Mouse (Mus musculus) stomach, embryonic 15.5 days (tissue): ENCODE data around the gene Nprl3. TPM values are rescaled to one million over a fixed set of nuclear protein-coding genes. Genes with fewer than 3 reads are reported as not detected.
"Not testable (repeated sequence)": the region's sequence is repeated elsewhere in the genome, so short reads cannot be mapped to it uniquely, and the experiment has no call there.

Source experiments
- ATAC-seq: fragments of 200-750 bp; cut with Nextera tagmentation; 2 replicates; pipeline ENCODE4 v1.8.0; 2017; ENCODE audit warnings: low read depth, moderate number of reproducible peaks, moderate TSS enrichment; ENCODE audit not compliant: insufficient read depth, low FRiP score
- H3K27ac ChIP-seq: fragments of 300-500 bp; sonication (generic); 2 replicates; pipeline ENCODE4 v1.5.1; 2015; ENCODE audit warnings: mild to moderate bottlenecking, inconsistent platforms
- H3K27me3 ChIP-seq: fragments of 300-500 bp; sonication (generic); replicated peaks from 2 replicates; pipeline ENCODE4 v1.6.1; 2015; ENCODE audit warnings: inconsistent platforms
- H3K36me3 ChIP-seq: fragments of 300-500 bp; sonication (generic); 2 replicates; pipeline ENCODE4 v1.6.1; 2015; ENCODE audit warnings: inconsistent platforms
- H3K4me1 ChIP-seq: fragments of 300-500 bp; sonication (generic); 2 replicates; pipeline ENCODE4 v1.6.1; 2015; ENCODE audit warnings: inconsistent platforms
- H3K4me2 ChIP-seq: fragments of 300-500 bp; sonication (generic); 2 replicates; pipeline ENCODE4 v1.6.1; 2015; ENCODE audit warnings: mild to moderate bottlenecking, inconsistent platforms
- H3K4me3 ChIP-seq: fragments of 300-500 bp; sonication (generic); replicated peaks from 2 replicates; pipeline ENCODE4 v1.5.1; 2015; ENCODE audit warnings: inconsistent platforms
- H3K9ac ChIP-seq: fragments of 300-500 bp; sonication (generic); 2 replicates; pipeline ENCODE4 v1.6.1; 2015; ENCODE audit warnings: inconsistent platforms
- H3K9me3 ChIP-seq: fragments of 300-500 bp; sonication (generic); 2 replicates; pipeline ENCODE4 v1.6.1; 2016; ENCODE audit warnings: inconsistent platforms
- WGBS: fragments of 180-500 bp; shearing (Covaris S2); methylation state at CpG from one replicate; pipeline ENCODE4 v1.1.7; 2015; 5-methylcytosine and 5-hydroxymethylcytosine counted together
- polyA plus RNA-seq: library from polyadenylated mRNA; unstranded; fragments of >200 nt; fragmentation: Nextera tagmentation; extraction: Ambion mirVana; gene quantifications from 2 replicates; pipeline ENCODE4 v1.2.1, GENCODE M21; 2015

Gene Nprl3
- polyA plus RNA-seq, 1 experiment from 2014 or later, result 35.6 TPM

- H3K27ac ChIP-seq, result peak overlapping the region; percentile 97
- peak overlapping the region; percentile 90 for H3K4me3 ChIP-seq
- no peaks in the 10 kb centered on the region for H3K9me3 ChIP-seq
- ATAC-seq, result no peak; the same call in 1 of the 2 replicates
- WGBS, result 32% methylated on average over 10 of the region's 10 CpGs
- peaks cover 2% of the 10 kb centered on the region; the same call in 1 of the 2 replicates for H3K36me3 ChIP-seq
- H3K4me1 ChIP-seq, result peaks cover 64% of the 10 kb centered on the region
- peak overlapping the region; percentile 94; the same call in 1 of the 2 replicates for H3K9ac ChIP-seq
- H3K27me3 ChIP-seq, result no peaks in the 10 kb centered on the region
- H3K4me2 ChIP-seq, result peak overlapping the region; percentile 78
Measured at GRCm38 (mm10) chr11:32220607-32221224, 46.8 kb downstream of the Nprl3 start.

DNA sequence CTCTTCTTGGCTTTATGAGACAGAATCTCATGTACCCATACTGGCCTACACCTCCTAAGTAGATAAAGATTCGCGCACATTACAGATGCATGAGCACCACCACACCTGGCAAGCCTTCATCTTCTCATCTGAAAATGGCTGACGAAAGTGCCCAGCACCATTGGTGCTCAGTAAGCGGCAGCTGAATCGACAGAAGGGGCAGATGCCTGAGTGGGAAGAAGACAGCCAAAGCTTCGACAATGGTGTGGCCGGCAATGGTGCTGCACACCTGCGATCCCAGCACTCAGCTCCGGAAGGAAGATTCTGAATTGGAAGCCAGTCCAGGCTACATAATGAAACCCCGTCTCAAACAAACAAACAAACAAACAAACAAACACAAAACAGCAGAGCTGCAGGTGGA, 48.2 kb downstream of the Nprl3 start:
- H3K27me3 ChIP-seq, result no peaks in the 10 kb centered on the region
- H3K27ac ChIP-seq, result no peak overlapping the region
- WGBS, result 84% methylated on average over 10 of the region's 10 CpGs
- 0 out of 2 replicates have a peak overlapping the region, but pooled peaks have one; percentile 78 for H3K4me2 ChIP-seq
- no peak for ATAC-seq
- no peaks in the 10 kb centered on the region for H3K9me3 ChIP-seq
- peaks cover 15% of the 10 kb centered on the region for H3K36me3 ChIP-seq
- H3K4me3 ChIP-seq, result no peak overlapping the region
- H3K9ac ChIP-seq, result no peak overlapping the region
- H3K4me1 ChIP-seq, result peaks cover 49% of the 10 kb centered on the region

GRCm38 (mm10) chr11:32218501-32219050, 48.9 kb downstream of the Nprl3 start:
- Histone ChIP-seq H3K4me2 (peak overlapping the region; percentile 10; the same call in 1 of the 2 replicates), H3K27me3 (no peaks in the 10 kb centered on the region), H3K9ac (no peak overlapping the region), H3K4me1 (peaks cover 46% of the 10 kb centered on the region), H3K4me3 (no peak overlapping the region), H3K9me3 (no peaks in the 10 kb centered on the region), H3K36me3 (peaks cover 23% of the 10 kb centered on the region), H3K27ac (0 out of 2 replicates have a peak overlapping the region, but pooled peaks have one; percentile 3)
- ATAC-seq, result no peak
- 61% methylated on average over 6 of the region's 6 CpGs for WGBS

GRCm38 (mm10) chr11:32216851-32217250, 50.7 kb downstream of the Nprl3 start:
- Histone ChIP-seq H3K4me2 (no peak overlapping the region), H3K9ac (no peak overlapping the region), H3K27me3 (no peaks in the 10 kb centered on the region), H3K9me3 (no peaks in the 10 kb centered on the region), H3K4me1 (peaks cover 33% of the 10 kb centered on the region), H3K27ac (no peak overlapping the region), H3K36me3 (peaks cover 37% of the 10 kb centered on the region), H3K4me3 (no peak overlapping the region)
- WGBS, result 29% methylated on average over 8 of the region's 8 CpGs
- ATAC-seq, result no peak

DNA sequence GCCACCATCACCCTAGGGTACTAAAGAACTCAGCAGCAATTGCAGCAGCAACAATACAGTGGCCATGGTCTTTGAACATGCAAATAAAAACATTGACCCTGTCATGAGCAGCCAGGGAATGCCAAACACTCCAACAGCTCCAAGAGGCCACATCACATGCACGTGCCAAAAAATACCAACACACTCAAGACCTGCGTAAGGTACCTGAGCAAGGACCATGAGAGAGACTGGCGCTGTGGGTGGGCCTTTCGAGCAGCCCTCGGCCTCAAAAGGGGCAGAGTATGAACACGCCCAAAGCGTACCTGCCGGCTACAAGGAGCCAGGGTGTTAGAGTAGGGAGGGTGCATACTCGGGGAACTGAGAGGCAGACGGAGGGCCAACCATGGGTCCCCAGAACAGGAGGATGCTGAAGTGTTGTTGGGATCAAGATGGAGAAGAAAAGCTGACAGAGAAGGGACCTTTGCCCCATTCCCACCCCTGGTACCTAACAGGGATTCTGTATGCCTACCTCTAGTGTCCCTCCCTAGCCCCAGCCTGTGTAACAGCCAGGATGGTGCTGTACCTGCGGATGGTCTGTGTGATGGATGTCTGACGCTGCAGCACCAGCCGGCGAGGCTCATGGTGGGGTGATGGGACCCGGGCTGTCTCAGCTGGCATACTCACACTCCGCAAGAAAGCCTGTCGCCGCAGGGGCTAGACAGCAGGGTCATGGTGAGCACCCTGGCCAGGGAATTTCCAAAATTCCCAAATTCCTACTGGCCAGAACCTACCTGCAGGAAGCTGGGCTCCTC, 51.9 kb downstream of the Nprl3 start:
- Histone ChIP-seq H3K36me3 (peaks cover 47% of the 10 kb centered on the region), H3K27me3 (no peaks in the 10 kb centered on the region), H3K4me3 (no peak overlapping the region), H3K9ac (no peak overlapping the region), H3K9me3 (no peaks in the 10 kb centered on the region), H3K27ac (no peak overlapping the region), H3K4me2 (no peak overlapping the region), H3K4me1 (peaks cover 28% of the 10 kb centered on the region)
- 91% methylated on average over 18 of the region's 18 CpGs for WGBS
- ATAC-seq, result no peak

DNA sequence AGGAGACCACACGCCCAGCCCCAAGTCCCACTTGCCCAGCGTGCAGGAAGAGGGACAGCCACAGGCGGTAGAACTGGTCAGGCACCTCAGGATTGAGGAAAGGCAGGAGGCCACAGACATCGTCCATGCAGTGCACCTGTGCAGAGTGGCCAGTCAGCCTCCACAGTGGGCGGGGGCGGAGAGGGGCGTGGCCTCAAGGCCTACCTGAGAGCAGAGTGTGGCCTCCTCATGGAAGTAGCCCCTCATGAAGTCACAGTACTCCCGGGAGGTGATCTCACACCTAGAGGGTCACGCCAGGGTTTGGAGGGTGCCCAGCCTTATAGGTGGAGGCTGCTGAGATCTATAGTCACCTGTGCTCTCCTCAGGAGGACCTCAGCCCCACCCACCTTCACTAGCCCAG, 56.9 kb downstream of the Nprl3 start:
- no peak overlapping the region for H3K27ac ChIP-seq
- no peaks in the 10 kb centered on the region for H3K9me3 ChIP-seq
- H3K4me2 ChIP-seq, result no peak overlapping the region
- peaks cover 5% of the 10 kb centered on the region; the same call in 1 of the 2 replicates for H3K4me1 ChIP-seq
- no peak overlapping the region for H3K9ac ChIP-seq
- WGBS, result 79% methylated on average over 9 of the region's 9 CpGs
- no peaks in the 10 kb centered on the region for H3K27me3 ChIP-seq
- no peak for ATAC-seq
- H3K36me3 ChIP-seq, result peaks cover 77% of the 10 kb centered on the region
- H3K4me3 ChIP-seq, result no peak overlapping the region

- Histone ChIP-seq H3K4me3 (peak within 1 kb of the TSS; percentile 57), H3K36me3 (peaks cover 30% of the 10 kb centered on the region), H3K27ac (peak within 1 kb of the TSS; percentile 70), H3K4me2 (peak within 1 kb of the TSS; percentile 80), H3K9me3 (no peaks in the 10 kb centered on the region), H3K4me1 (peaks cover 10% of the 10 kb centered on the region), H3K27me3 (no peaks in the 10 kb centered on the region), H3K9ac (peak within 1 kb of the TSS; percentile 42)
- ATAC-seq, result peak; percentile 100
- WGBS, result under 1% methylated on average over 52 of the region's 52 CpGs
Measured at GRCm38 (mm10) chr11:32205058-32205873, 62.2 kb downstream of the Nprl3 start, which contains the start of gene Snrnp25. Snrnp25 (plus strand) TSS chr11:32205415.

DNA sequence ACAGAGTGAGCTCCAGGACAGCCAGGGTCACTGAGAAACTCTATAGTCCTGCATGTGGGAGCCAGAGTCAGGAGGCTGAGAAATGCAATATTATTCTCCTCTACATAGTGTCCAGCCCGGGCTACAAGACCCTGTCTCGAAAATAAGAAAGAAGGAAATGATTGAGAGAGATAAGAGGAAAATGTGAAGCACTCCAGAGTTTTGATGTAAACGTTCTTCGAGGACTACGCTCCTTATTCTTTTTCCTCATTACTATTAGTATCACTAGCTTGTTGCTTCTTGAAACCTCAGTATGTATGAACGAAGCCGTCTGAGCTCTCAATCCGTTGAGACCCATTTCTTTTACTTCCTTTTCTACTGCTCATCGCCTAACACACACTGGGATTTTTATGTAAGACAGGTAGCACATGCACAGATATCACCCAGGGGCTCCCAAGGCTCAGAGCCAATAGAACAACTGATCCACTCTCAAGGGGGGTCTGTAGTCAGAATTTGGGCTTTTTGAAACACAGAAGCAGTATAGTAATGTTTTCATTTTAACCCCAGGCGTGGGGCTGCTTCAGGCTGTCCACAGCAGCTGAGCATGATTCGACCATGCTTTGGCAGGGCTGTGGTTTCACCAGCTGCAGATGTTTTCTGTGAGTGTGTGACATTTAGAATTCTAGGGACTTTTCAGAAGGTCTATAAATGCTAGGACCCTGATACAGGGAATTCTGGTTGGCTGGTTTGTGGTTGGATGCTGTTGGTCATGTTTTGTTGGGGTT, 65.4 kb downstream of the Nprl3 start:
- no peak overlapping the region for H3K4me3 ChIP-seq
- no peak overlapping the region for H3K27ac ChIP-seq
- H3K9me3 ChIP-seq, result no peaks in the 10 kb centered on the region
- H3K27me3 ChIP-seq, result no peaks in the 10 kb centered on the region
- H3K36me3 ChIP-seq, result no peaks in the 10 kb centered on the region
- no peak for ATAC-seq
- no peak overlapping the region for H3K4me2 ChIP-seq
- peaks cover 10% of the 10 kb centered on the region for H3K4me1 ChIP-seq
- no peak overlapping the region for H3K9ac ChIP-seq
- 74% methylated on average over 11 of the region's 11 CpGs for WGBS

DNA sequence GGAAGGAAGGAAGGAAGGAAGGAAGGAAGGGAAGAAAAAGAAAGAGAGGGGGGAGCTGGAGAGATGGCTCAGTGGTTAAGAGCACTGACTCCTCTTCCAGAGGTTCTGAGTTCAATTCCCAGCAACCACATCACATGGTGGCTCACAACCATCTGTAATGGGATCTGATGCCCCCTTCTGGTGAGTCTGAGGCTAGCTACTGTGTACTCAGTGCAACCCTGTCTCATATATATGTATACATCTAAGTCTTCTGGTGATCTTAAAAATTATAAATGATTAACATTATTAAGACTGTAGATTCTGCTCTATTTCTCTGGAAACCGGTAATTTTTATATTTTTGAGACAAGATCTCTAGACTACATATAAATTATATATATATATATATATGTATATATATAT, 66.5 kb downstream of the Nprl3 start:
- not testable (repeated sequence) for H3K4me2 ChIP-seq, H3K27ac ChIP-seq, H3K9me3 ChIP-seq, H3K4me3 ChIP-seq, H3K9ac ChIP-seq, H3K27me3 ChIP-seq, H3K4me1 ChIP-seq, H3K36me3 ChIP-seq, ATAC-seq
- WGBS, result 44% methylated on average over 1 of the region's 1 CpGs

DNA sequence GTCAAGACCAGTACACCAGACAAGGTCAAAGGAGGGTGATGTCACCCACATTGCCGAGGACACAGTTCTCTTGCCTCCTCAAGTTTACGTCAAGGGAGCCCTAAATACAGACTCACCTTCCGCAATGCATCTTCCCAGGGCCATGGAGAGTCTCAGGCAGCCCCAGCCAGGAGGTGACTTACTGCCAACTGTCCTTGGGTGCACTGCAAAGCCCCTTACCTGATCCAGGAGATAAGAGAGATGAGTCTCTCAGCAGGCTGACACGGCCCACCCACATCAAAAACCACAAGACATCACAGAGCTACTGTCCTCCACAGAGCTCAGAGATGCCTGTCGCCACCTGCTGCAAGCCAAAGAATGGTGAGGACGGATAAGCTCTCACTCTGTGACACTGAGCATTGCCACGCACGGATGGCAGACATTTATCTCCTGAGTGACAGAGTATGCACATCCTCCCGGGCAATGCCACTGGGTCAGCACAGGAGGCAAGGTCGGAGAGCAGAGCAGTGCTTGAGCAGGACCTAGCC, 67.4 kb downstream of the Nprl3 start, which contains the start of gene Il9r:
TSS of gene Il9r (minus strand) at position 205 of the 527 bp plus-strand sequence.
- no peak for ATAC-seq
- Histone ChIP-seq H3K4me2 (no peak within 1 kb of the TSS), H3K36me3 (no peaks in the 10 kb centered on the region), H3K27me3 (no peaks in the 10 kb centered on the region), H3K4me1 (peaks cover 6% of the 10 kb centered on the region), H3K9me3 (no peaks in the 10 kb centered on the region), H3K27ac (no peak within 1 kb of the TSS), H3K4me3 (no peak within 1 kb of the TSS), H3K9ac (no peak within 1 kb of the TSS)
- 62% methylated on average over 10 of the region's 10 CpGs for WGBS

DNA sequence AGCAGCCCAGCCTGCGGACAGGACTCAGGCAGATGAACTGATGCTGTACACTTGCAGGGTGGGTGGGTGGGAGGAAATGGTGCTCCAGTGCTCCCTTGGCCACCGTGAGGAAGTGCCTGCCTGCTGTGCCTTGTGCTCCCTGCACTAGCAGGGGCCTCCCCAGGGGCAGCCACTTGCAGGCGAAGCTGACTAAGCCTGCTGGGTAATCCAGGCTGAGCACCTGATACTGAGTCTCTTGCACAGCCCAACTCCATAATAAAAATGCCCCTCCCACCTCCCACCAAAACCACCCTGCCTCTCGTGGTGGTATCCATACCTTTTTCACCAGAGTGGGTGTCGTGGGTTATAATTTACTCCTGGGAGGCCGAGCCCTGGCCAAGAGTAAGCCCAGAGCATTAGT, 68.3 kb downstream of the Nprl3 start:
- no peak for ATAC-seq

More for the DNA sequence above, 68.3 kb downstream of the Nprl3 start:
- Histone ChIP-seq H3K4me3 (no peak overlapping the region), H3K4me2 (no peak overlapping the region), H3K9ac (no peak overlapping the region), H3K4me1 (no peaks in the 10 kb centered on the region), H3K36me3 (no peaks in the 10 kb centered on the region), H3K9me3 (no peaks in the 10 kb centered on the region), H3K27me3 (no peaks in the 10 kb centered on the region), H3K27ac (no peak overlapping the region)
- WGBS, result 52% methylated on average over 6 of the region's 6 CpGs
